Mouse (Mus musculus) 3134 (cell line): Measurements from ENCODE around the gene Map1lc3a.
A peak's percentile ranks its signal among the peaks of the same experiment; 100 is the strongest.

Source experiments
- DNase-seq: peaks from one replicate; pipeline ENCODE4 v3.0.0-alpha.2; 2011; ENCODE audit warnings: low spot score; ENCODE audit not compliant: insufficient read length; ENCODE audit errors: extremely low read depth

The Map1lc3a gene

DNA sequence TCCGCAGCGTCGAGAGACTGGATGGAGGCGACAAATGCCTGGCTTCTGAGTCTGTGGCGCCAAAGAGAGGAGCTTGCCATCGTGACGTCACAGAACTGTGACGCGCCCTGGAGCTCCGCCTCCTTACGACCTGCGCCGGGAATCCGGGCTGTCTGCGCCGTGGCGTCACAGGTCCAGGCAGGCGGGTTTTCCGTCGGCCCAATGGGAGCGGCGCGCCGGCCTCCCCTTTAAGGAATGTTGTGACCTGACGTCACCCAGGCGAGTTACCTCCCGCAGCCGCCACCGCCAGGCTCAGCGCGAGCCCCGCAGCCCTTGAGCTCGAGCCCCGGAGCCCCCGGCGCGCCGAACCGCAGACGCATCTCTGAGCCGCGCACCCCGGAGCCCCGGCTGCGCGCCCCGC lies at the start of gene Map1lc3a:
Gene Map1lc3a, plus strand, starts transcription at position 103 of the 400 bp plus-strand sequence.
- DNase-seq = peak; percentile 72

DNA sequence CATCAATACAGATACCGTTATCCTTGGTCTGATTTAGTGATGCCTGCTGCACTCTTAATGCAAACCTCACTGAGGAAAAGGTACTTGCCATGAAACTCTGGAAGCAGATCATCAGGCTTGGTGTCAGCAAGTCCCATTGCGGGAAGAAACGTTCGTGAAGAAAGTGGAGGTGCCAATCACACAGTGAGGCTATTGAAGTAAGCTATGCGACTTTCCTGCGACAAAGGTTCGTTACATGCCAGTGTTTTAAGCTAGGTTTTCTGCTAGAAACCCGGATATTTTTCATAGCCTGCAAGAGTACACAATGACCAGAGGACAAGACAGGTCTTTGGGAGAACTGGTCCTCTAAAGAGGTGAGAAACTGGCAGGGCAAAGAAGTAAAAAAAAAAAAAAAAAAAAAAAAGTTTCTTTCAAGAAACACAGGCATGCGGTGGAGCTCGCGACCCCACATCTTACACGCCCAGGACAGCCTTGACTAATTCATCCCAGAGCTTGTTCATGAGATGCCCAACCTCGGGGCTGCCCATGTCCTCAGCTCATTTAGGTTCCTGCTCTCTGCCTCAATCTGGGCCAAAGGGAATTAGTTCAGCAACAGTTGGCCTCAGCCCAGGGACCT lies 40.2 kb upstream of the Map1lc3a start:
- DNase-seq = no peak

DNA sequence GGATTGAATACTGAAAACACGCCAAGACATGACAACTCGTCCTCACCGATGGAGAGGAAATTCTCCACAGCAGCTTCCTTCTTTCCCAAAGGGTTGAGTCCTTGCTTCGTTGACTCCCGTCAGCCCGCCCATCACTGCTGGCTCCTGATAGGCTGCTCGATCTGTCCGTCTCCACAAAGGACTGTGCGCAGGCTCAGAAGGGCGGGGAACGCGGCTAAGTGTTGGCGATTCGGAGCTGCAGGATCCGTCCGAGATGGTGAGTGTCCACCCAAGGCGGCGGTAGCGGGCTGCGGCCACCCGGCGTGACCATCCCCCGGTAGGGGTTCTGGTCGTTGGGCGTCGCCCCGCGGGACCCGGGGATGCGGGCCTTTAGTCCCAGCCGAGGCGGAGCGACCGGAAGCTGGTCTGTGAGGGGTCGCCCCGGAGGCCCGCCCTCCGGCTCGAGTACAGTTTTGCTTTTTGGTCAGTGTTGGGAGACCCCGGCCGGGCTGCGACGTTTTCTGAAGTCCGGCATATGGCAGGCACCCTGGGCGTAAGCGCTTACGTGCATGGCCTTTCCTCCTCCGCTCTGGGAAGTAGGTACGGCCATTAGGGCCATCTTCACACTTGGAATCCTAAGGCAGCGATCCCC lies 39.6 kb upstream of the Map1lc3a start, which contains the start of gene Dynlrb1:
Gene Dynlrb1, plus strand, starts transcription at position 172 of the 631 bp plus-strand sequence.
- DNase-seq = peak; percentile 96

- no peak for DNase-seq
These were observed 38.8 kb upstream of the Map1lc3a start for GRCm38 (mm10) chr2:155237276-155237675.

- DNase-seq = no peak
These were observed 35.2 kb upstream of the Map1lc3a start for GRCm38 (mm10) chr2:155240915-155241314.

- DNase-seq = peak; percentile 78
These were observed 33.7 kb upstream of the Map1lc3a start for GRCm38 (mm10) chr2:155242296-155242855.

DNA sequence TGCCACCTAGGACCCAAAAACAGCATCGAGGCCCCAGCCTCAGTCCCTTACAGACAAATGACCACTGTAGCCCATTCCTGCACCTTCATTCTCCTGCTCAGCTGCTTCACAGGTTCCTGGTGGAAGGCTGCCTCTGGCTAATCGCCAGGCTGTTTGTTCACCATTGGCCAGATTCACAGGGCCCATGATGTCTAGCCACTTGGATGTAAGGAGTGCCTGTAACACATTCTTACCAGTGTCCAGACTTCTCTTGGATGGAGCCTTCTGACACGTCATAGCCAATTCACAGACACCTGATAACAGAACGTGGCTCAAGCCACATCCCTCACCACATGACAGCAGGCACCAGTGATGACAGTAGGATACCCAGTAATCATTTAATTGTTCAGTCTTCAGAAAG lies 29.9 kb upstream of the Map1lc3a start:
- no peak for DNase-seq

GRCm38 (mm10) chr2:155248206-155248605 lies 27.9 kb upstream of the Map1lc3a start:
- DNase-seq = no peak

GRCm38 (mm10) chr2:155248718-155249117 lies 27.4 kb upstream of the Map1lc3a start:
- DNase-seq = no peak

DNA sequence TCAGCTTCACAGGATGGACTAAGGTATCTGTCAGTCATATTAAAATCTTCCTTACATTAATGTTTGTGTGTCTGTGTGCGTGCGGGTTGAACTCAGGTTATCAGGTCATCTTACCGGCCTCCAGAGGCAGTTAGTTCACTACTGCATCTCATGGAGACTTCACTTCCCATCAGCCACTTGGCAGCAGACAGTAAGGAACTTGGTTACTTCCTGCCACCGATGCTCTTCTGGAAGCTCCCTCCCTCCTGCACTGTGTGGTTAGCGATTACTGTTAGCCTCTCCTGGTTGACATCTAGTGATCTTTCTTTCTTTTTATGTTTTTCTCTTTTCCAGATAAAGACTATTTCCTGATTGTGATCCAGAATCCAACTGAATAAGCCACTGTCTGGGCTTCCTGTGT lies 26.5 kb upstream of the Map1lc3a start:
- no peak for DNase-seq

GRCm38 (mm10) chr2:155265526-155265925 lies 10.6 kb upstream of the Map1lc3a start:
- no peak for DNase-seq

- DNase-seq = no peak
These were observed 9.2 kb upstream of the Map1lc3a start for GRCm38 (mm10) chr2:155266896-155267295.

- no peak for DNase-seq
These were observed 4.1 kb upstream of the Map1lc3a start for GRCm38 (mm10) chr2:155271957-155272356.

DNA sequence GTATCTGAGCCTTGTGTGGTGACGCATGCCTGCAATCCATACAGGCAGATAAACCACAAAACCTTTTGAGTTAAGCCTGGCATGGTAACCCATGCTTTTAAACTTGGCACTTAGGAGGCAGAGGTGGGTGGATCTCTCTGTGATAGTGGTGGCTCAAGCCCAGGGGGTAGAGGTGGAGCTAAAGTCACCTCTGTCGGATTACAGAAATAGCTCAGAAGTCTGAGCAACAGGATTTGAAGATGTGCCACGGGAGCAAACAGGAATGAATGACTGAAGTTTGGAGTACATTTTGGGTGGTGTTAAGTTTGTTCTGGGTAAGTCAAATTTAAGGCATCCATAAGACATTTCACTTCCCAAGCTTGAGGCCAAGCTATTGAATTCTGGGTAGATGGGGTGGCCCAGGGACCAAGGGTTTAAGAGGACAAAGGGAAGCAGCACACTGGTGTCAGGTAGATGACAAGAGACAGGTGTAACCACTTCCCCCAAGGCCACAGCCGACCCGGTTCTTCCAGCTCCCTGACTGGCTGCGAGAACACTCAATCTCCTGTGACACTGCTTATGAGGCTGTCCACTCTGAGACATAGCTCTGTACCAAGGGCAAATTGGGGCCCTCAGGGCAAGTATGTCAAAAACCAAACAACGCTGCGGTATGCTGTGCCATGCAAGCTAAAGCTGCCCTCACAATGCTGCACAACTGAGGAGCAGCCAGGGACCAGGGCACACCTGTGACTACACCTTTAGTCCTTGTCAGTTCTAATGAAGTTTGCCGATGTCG lies 3.5 kb upstream of the Map1lc3a start:
- DNase-seq = no peak

- DNase-seq = no peak
These were observed 2.5 kb upstream of the Map1lc3a start for GRCm38 (mm10) chr2:155273603-155274002.

DNA sequence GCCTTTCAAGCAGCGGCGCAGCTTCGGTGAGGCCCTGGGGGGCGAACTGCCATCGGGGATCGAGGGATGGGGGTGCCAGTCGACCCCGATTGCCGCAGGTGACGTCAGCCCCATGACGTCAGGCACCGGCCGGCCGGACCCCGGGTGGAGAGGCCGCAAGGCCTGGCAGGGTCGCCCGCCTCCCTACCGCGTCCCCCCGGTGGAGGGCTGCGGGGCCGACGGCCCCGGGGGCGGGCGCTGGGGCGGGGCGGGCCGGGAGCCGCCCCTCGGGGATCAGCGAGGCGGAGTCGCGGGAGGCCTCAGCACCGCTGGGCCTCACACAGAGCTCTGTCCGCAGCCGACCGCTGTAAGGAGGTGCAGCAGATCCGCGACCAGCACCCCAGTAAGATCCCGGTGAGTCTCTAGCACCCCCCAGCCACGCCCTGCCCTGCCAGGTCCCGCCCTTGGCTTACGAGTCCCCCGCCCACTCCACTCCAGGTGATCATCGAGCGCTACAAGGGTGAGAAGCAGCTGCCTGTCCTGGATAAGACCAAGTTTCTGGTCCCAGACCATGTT lies 601 bp downstream of the Map1lc3a start:
- DNase-seq = peak; percentile 65

DNA sequence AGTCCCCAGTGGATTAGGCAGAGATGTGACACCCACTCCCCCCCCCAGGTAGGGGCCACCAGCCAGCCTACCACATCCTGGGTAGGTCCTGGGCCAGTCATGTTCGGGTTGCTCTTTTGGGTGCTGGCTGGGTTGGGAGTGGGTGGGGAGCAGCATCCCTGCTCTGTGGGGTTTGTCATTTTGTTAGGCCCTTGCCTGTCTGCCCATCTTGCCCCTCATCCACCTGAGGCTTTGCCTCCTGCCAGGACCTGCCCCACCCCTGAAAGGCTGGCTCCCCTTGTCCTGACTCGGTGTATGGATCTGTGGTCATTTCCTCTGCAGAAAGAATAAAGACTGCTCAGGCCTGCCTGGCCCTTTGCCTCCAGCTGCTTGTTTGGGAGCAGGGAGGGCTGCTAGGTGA lies 1.6 kb downstream of the Map1lc3a start:
- DNase-seq = no peak

- no peak for DNase-seq
These were observed 2.3 kb downstream of the Map1lc3a start for GRCm38 (mm10) chr2:155278361-155278760.

- no peak for DNase-seq
These were observed 3.1 kb downstream of the Map1lc3a start for GRCm38 (mm10) chr2:155279163-155279562.

DNA sequence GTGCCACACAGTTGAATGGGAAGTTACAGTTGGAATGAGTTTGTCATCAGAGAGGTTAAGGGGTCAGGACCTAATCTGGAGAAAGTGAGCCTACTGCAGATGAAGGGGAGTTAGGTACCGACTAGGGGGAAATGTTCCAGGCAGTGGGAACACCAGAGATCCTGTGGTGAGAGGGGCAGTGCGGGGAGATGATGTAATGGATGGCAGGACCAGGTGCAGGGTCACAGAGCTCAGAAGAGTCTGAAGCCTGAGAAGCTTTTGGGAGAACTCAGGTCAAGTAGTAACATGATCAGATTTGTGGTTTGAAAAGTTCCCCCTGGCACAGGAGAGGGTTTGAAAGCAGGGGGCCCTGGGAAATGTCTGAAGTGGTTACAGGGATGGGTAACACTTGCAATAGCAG lies 4.0 kb downstream of the Map1lc3a start:
- DNase-seq = no peak

- no peak for DNase-seq
These were observed 7.7 kb downstream of the Map1lc3a start for GRCm38 (mm10) chr2:155283793-155284192.
